Mouse (Mus musculus) gastrocnemius, adult 2 months (tissue): Measurements from ENCODE around the gene Dclre1b. TPM values are rescaled to one million over a fixed set of nuclear protein-coding genes. Genes with fewer than 3 reads are reported as not detected.
"Not testable (repeated sequence)": the region's sequence is repeated elsewhere in the genome, so short reads cannot be mapped to it uniquely, and the experiment has no call there.

ENCODE experiments used
- DNase-seq: peaks from one replicate; pipeline ENCODE4 v3.0.0; 2022
- H3K27ac ChIP-seq: fragments of 200-600 bp; 2 replicates; pipeline ENCODE4 v1.8.1; 2022; ENCODE audit warnings: mild to moderate bottlenecking
- H3K4me3 ChIP-seq: fragments of 200-600 bp; 2 replicates; pipeline ENCODE4 v1.8.1; 2022; ENCODE audit warnings: mild to moderate bottlenecking, moderate library complexity
- CTCF ChIP-seq: fragments of 200-600 bp; IDR thresholded peaks from 2 replicates; pipeline ENCODE4 v1.8.1; 2022; ENCODE audit warnings: antibody characterized with exemption, mild to moderate bottlenecking, moderate library complexity
- intact Hi-C: fragments of 180-260 bp; cut with DNase I; formaldehyde crosslinking; loops from one replicate; pipeline ENCODE4 v1.15.1; 2025
- total RNA-seq, 2 experiments: library from RNA; stranded (reverse); gene quantifications; 2 replicates each; pipeline ENCODE4 v1.2.3; 2021

Gene Dclre1b
- total RNA-seq, 2 experiments from 2014 or later: 6.4 to 8.6 TPM

DNA sequence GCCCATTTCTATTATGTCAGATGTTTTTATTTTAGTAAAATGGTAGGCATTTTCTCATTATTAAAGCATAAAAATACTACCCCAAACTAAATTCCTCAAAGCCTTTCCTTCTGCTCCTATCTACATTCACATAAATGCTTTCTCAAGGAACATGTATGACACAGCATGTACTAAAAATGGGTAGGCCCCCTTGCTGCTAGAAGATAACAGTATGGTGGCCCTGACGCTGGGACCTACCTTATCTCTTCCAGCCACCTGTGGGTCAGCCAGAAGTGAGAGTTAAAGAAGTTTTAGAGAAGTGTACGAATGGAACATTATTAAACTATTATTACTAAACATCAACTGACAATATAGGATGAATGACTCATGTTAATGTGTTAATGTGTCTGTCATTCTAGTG lies 9.7 kb downstream of the Dclre1b start:
- Histone ChIP-seq H3K27ac (no peak overlapping the region), H3K4me3 (no peak overlapping the region)
- TF ChIP-seq CTCF: no peak
- DNase-seq: no peak
- intact Hi-C loops: no loop called here

DNA sequence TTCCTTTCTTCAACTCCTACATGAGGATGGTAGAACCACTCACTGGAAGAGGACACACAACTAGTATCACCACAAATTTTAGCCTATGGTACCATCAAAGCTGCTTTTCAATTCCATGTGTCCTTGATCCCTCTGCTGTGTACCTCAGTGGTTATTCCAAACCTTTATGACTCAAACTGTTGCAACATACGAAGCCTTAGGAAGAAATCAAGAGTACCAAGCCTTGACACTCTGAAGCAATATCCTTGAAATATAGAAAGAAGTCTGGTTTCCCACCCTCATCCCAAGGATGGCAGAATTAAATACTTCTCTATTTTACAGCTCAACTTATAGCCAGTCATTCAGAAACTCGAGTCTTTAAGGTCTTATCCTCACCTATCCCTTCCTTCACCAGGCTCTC lies 12.9 kb downstream of the Dclre1b start:
- no peak for TF ChIP-seq CTCF
- H3K27ac ChIP-seq: peak overlapping the region; percentile 55
- intact Hi-C loops: no loop called here
- DNase-seq: no peak
- H3K4me3 ChIP-seq: no peak overlapping the region

DNA sequence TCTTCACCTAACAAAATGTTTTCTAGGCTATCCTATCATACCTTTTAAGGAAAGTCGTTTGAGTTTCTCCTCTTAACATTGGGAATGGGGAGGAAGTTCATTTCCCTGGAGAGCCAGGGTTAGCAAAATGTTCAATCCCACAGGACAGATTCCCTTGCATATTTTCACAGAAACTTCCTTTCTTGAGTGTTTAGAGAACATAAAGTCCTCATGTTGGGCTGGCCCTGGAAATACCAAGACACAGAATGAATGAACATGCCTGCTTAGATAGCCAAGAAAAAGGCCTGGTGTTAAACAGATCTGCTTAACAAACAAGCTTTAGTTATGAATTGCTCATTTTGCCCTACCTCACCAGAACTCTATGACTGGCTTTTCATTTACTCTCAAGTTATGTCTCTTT lies 16.7 kb downstream of the Dclre1b start:
- H3K27ac ChIP-seq: peak overlapping the region; percentile 93
- intact Hi-C loops: no loop called here
- TF ChIP-seq CTCF: no peak
- DNase-seq: no peak
- H3K4me3 ChIP-seq: no peak overlapping the region; the same call in 1 of the 2 replicates

GRCm38 (mm10) chr3:103792111-103792406 lies 17.2 kb downstream of the Dclre1b start:
- DNase-seq, intact Hi-C loops: not testable (repeated sequence)
- H3K4me3 ChIP-seq: peak overlapping the region; percentile 96
- peak overlapping the region; percentile 93 for H3K27ac ChIP-seq

DNA sequence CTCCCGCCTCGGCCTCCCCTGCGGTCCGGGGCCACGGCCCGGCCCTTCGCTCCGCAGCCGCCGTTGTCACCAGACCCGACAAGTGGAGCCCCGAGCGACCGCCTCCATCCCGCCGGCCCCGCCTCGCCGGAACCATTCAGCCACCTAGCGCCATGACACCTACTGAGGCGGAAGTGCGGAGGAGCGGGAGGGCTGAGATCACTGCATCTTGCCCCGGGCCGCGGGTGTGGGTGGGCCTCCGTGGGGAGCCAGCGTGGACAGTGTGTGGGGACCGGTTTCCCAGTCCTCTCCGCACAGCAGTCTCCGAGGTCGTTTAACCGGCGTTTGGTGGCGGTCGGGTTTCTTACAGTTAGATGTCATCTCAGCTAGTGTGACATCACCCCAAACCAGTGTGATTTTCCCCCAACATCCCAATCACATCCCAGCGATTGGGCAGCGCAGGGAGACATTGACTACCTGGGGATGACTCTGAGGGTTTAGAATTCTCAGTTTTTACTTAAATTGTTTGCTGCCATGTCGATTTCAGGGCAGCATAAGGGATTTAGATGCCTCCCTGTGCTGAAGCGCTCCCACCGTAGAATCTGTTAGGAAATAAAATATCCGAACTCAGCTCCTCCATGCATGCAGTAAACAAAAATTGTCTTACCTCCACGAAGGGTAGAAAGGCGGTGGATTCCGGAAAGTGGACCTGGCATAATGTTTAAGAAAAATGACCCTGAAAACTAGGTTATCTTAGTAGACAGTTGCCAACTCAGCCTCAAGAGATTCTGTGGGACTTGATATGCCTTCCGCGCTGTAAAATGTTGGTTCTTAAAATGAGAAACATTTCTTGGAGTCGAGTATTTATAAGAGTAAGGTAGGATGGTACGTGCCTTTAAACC lies 17.8 kb downstream of the Dclre1b start, which contains the start of gene Hipk1:
Gene Hipk1 (minus strand): TSS at position 334 of the 881 bp plus-strand sequence.
- intact Hi-C loops: loop anchor here (1.0 kb wide), 1 partner anchor 18 kb away; the partner anchor contains the start of genes Ap4b1, Dclre1b and Gm43064
- peak; percentile 96 for DNase-seq
- Histone ChIP-seq H3K4me3 (peak within 1 kb of the TSS; percentile 96), H3K27ac (peak within 1 kb of the TSS; percentile 93)
- TF ChIP-seq CTCF: no peak

DNA sequence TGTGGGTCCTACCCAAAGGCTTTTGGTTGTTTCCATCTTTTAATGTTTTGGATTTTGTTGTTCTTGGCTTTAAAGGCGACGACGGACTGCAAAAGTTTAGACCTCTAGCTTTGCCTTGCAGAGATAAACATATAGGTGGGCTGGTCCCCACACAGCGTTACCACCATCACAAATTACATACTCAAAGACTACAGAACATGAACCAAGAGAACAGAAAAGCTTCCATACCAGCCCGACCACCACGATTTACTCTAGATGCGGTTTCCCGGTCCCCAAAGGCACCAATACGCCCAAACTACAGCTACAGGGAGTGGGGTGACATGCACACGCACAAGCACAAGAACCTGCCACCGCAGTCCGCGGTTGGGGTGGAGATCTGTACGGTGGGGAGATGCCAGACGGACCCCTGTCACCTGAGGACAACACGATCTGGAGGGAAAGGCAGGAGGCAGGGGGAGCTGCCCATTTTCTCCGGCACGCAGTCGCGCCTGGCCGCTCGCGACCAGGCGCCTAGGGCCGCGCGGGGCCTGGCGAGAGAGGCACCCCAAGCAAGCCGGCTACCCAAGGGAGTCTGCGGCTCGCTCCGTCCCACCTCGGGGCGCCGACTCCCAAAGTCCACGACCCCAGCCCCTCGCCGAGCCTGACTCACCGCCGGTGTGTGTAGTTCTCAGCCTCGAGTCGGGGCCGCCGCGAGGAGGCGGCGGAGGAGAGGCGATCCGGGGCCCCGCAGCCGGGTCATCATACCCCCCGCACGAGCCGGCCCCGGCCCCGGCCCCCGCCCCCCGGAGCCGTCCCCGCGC lies 18.7 kb downstream of the Dclre1b start:
- DNase-seq: no peak
- Histone ChIP-seq H3K4me3 (peak overlapping the region; percentile 96), H3K27ac (peak overlapping the region; percentile 93)
- intact Hi-C loops: loop anchor here (1.0 kb wide), 1 partner anchor 19 kb away; the partner anchor contains the start of genes Ap4b1, Dclre1b and Gm43064
- no peak for TF ChIP-seq CTCF

- H3K27ac ChIP-seq: peak overlapping the region; percentile 93
- H3K4me3 ChIP-seq: peak overlapping the region; percentile 96
- intact Hi-C loops: no loop called here
- TF ChIP-seq CTCF: no peak
- DNase-seq: peak; percentile 39
Measured at GRCm38 (mm10) chr3:103789891-103790345, 19.3 kb downstream of the Dclre1b start.

DNA sequence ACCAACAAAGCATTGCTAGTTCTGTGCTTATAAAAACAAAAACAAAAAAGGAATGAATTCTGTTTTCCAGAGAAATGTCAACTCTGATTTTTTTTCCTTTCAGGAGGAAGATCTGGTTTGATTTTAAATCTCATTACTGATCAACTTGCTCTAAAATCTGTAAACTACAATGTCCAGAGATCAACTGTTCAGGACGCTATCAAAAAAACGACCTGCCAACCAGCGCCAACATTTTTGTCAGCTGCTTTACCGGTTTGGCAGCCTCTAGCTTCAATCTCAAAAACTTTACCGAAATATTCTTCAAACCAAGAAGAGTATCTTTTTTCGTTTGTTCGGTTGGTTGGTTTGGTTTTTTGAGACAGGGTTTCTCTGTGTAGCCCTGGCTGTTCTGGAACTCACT lies 20.1 kb downstream of the Dclre1b start:
- Histone ChIP-seq H3K4me3 (peak overlapping the region; percentile 96), H3K27ac (peak overlapping the region; percentile 93)
- no peak for DNase-seq
- no peak for TF ChIP-seq CTCF
- intact Hi-C loops: no loop called here

DNA sequence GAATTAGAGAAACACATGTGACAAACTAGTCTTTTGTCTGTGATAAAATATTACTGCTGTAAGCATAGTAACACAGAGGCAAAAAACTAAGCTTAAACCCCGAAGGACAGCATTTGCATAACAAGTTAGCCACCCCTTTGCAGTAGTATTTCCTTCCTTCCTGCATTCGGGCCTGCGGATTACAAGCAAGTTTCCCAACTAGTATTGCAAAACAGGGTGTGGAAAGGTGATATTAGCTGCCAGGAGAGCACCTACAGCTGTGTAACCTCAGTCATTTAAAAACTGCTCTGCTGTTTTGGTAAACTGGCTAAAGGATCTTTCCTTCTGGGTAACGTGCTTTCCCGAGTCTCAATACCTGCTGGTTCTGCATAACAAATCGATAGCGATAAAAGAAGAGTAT lies 22.0 kb downstream of the Dclre1b start:
- H3K27ac ChIP-seq: peak overlapping the region; percentile 93
- intact Hi-C loops: no loop called here
- peak overlapping the region; percentile 96 for H3K4me3 ChIP-seq
- no peak for DNase-seq
- TF ChIP-seq CTCF: no peak

DNA sequence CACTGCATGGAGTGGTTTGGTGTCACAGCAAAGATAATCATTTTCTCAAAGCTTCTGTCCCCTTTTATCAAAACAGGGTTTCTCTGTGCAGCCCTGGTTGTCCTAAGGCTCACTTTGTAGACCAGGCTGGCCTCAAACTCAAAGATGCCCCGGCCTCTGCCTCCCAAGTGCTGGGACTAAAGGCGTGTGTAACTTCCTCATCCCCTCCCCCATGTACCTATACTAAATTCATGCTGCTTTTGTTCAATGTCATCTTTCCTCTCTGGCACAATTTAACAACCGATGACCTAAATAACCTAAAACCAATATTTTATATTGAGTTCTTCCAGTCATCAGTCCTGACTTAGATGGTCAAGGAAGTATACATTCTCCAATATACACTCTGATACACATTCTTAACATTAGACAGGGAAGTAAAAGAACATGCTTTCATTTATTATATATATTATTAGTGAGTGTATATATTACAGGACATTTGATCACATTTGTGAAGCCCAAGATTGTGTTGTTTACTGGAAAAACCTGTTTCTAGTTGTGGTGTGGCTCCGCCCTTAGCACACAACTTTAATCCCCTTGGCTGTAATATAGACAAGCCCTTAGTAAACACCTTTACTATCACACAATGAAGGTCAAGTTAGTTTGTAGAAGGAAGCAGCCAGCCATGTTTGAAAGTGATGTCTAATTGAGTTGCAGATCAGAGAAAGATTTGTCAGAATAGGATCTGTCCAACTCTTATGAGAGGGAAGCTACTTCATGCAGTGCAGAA lies 26.2 kb downstream of the Dclre1b start:
- H3K27ac ChIP-seq: peak overlapping the region; percentile 3; the same call in 1 of the 2 replicates
- DNase-seq: no peak
- no peak overlapping the region for H3K4me3 ChIP-seq
- intact Hi-C loops: no loop called here
- no peak for TF ChIP-seq CTCF

- no peak for DNase-seq
- TF ChIP-seq CTCF: no peak
- intact Hi-C loops: no loop called here
Measured at GRCm38 (mm10) chr3:103780777-103781176, 28.5 kb downstream of the Dclre1b start.

DNA sequence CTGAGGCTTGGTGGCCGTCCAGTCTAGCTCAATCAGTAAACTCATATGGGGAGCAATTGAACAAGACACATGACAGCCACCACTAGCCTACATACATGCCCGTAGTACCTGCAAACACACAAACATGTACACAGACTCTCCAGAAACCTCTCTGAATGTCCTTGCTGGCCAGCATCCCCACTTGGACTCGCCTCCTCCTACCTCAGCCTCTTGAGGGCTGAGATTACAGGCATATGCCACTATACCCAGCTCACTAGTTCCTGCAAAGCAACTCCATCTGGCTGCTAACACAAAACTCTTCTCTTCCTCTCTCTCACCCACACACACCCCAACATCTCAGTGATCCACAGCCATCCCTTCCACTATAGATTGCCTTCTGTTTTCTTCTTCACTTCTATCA lies 29.0 kb downstream of the Dclre1b start:
- Histone ChIP-seq H3K4me3 (no peak overlapping the region), H3K27ac (no peak overlapping the region)
- DNase-seq: no peak
- TF ChIP-seq CTCF: no peak
- intact Hi-C loops: no loop called here

More at GRCm38 (mm10) chr3:103780777-103781176, 28.5 kb downstream of the Dclre1b start:
- Histone ChIP-seq H3K4me3 (no peak overlapping the region), H3K27ac (no peak overlapping the region)
